Mouse (Mus musculus): ENCODE data around the gene Il4i1. TPM values are rescaled to one million over a fixed set of nuclear protein-coding genes. Genes with fewer than 3 reads are reported as not detected.

Gene Il4i1
- polyA plus RNA-seq (2015; fragmentation: Nextera tagmentation; extraction: Ambion mirVana) = 2.1 and 2.3 TPM in 2 replicates

DNA sequence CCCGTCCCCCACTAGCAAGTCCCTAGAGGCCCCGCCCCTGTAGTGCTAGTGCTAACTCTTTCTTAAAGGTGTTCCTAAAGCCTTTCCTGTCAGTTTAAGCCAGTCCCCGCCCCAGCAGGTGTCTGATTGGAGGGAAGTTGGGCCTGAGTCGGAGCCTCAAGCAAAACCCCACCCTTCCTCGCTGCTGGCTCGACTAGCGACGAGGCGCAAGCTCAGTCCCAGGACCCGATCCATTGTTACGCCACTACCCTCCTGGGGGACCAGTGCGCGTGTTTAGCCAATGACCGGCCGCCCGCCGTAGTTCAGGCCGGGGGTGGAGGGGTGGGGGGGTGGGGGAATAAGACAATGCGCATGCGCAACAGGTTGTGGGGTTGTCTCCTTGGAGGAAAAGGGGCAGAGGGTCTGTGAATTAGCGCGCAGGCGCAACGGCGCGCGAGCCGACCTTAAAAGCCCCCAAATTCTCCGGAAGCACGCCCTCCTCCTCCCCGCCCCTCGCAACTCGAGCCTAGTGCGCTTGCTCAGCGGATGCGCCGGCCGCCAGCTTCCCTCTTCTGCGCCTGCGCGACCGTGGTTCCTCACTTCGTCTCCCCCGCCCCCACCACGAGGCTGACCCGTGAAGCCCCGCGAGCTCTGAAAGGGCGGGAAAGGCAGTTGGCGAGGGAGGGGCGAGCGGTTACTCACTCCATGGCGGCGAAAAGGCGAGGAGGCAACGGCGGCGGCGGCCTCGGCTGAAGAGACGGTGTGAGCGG lies at the start of gene Il4i1, which contains the start of gene Nup62:
Gene Il4i1 (plus strand): TSS at position 667 of the 749 bp plus-strand sequence.
Gene Nup62 (plus strand): TSS at position 368 of the 749 bp plus-strand sequence.

DNA sequence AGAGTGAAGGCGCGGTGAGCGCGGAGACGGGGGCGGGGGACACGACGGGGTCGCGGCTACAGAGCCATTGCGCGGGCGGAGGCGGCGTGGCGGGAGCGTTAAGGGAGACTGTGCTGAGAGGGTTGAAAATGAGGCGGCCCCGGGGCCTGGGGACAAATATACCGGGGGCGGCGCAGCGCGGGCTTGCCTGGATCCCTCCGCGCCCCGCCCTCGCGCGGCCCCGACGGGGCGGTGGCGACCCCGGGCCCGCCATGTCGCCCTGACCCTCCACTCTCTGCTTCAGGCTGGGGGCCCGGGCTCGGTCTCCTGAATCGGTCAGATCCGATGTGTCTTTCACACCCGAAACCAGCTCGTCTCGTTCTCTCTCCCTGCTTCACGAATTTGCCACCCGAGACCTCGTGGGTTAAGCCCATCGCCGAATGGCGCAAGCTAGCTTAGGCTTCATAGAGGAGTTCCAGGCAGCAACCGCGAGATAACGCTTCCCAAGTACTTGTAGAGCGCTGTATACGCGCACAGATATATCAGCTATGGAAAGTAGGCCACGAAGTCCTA lies 359 bp downstream of the Il4i1 start, which contains the start of gene Atf5:
Gene Atf5 (minus strand): TSS at position 189 of the 552 bp plus-strand sequence.

DNA sequence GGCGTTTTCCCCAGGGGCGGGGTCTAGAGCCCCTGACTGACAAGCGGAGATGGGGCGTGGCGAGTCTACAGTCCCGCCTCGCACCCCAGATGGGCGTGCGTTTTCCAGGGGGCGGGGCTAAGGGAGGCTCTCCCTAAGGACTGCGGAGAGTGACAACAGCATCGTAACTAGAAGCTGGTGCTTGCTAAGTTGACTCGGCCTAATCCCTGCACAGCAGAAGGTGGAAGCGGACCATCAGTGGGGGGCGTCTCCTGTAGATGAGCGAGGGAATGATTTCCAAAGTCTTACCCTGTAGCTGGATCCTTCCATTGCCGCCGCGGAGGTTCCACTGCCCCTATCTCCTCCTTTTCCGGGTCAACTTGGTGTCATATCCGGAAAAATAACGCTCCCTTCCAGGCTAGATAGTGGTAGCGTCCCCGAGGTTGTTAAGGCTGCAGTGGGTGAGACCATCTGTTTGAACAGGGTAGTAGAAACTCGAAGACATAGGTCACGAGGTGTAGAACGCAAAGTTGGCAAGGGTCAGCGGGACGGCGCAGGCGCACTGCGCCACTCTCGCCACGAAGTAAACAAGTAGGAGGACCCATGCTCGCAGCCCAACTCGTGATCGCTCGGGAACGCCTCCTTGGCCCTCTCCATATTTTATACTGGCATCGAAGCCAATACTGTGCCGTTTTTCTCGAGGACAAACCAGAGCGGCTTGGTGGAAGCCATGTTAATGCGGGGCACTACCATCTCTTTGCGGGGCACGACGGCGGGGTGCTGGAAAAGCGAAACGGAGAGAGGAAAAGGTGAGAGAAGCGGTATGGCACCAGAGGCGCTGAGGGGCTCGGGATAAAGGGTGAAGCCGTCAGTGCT lies 32.6 kb downstream of the Il4i1 start, which contains the start of the genes Akt1s1 and Tbc1d17:
Gene Akt1s1 (plus strand): TSS at position 431 of the 855 bp plus-strand sequence.
Gene Tbc1d17 (minus strand): TSS at position 519 of the 855 bp plus-strand sequence.

DNA sequence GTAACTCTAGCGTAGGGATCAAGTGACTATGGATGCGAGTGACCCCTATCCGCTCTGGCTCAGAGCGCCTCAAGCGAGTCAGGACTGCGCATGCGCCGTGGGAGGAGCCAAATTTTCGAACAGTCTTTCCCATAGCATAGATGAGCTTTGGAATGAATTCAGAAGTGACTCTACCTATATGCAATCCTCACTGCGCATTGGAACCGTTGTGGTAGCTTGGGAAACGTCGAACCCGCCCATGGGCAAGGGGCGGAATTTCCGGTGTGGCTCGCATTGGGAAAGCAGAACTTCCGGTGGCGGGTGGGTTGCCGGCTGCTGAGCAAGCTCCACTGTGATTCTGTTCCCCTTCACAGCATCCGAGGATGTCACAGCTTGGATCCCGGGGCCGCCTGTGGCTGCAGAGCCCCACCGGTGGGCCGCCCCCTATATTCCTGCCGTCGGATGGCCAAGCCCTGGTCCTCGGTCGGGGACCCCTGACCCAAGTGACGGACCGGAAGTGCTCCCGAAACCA lies 40.9 kb downstream of the Il4i1 start, which contains the start of gene Pnkp:
Gene Pnkp (plus strand): TSS at position 98 of the 511 bp plus-strand sequence.

DNA sequence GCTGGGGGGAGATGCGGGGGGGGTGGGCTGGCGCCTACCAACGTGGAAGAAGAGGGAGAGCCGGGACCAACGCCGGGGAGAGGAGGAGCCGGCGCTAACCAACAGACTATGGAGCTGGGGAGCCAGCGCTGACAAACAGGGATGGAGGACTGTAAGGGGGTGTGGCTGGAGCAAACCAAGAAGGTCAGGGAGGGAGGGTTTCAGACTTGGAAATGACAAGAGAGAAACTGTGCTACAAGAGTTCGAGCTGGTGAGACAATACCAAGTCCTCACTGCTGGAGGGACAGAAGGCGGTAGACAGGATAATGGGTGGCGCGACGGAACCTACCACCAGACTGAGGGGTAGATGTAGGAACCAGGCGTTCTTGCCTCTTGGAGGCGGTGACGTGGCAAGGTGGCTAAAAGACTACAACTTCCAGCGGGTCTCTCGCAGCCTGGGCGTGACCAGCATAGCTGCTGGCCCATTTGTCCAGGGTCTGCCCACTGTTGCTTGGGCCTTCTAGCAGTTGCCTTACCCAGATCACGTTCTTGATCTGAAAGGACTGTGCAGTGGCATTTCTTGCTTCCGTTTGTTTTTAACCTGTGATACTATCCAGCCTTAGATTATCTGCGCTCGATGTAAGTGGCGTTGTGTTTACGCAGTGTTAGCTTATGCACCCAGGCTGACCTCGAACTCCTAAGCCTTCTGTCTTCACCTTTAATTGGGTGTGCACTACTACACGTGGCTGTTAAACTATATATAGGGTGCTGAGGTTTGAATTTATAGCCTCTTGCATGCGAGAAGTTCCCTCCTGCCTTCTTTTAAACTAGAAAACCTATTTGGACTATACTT lies 53.7 kb downstream of the Il4i1 start, which contains the start of gene Ptov1:
Gene Ptov1 (minus strand): TSS at position 92 of the 832 bp plus-strand sequence.

MicroRNA genes within 50 kb of the gene (microRNA counts, 519-probe panel; counts per million panel counts)
- microRNA mmu-miR-707 = 88.3 counts per million

Other genes with a start within 250 kb of the Il4i1 start
- 28.7 and 38.9 TPM in 2 replicates for gene Napsa, start 244.0 kb upstream of the Il4i1 start, polyA plus RNA-seq (2015; fragmentation: Nextera tagmentation; extraction: Ambion mirVana)
- 0.05 and 0.07 TPM in 2 replicates for gene Kcnc3, start 225.7 kb upstream of the Il4i1 start, polyA plus RNA-seq (2015; fragmentation: Nextera tagmentation; extraction: Ambion mirVana)
- not detected in 2 replicates for gene Myh14, start 145.5 kb upstream of the Il4i1 start, polyA plus RNA-seq (2015; fragmentation: Nextera tagmentation; extraction: Ambion mirVana)
- not detected in 2 replicates for gene Izumo2, start 107.6 kb upstream of the Il4i1 start, polyA plus RNA-seq (2015; fragmentation: Nextera tagmentation; extraction: Ambion mirVana)
- gene Vrk3, start 68.0 kb upstream of the Il4i1 start, polyA plus RNA-seq (2015; fragmentation: Nextera tagmentation; extraction: Ambion mirVana) = 29.3 and 31.6 TPM in 2 replicates
- gene Zfp473, start 65.3 kb upstream of the Il4i1 start, polyA plus RNA-seq (2015; fragmentation: Nextera tagmentation; extraction: Ambion mirVana) = 0.34 and 0.58 TPM in 2 replicates
- 54.6 and 55.9 TPM in 2 replicates for gene Nup62, start 299 bp upstream of the Il4i1 start, polyA plus RNA-seq (2015; fragmentation: Nextera tagmentation; extraction: Ambion mirVana)
- gene Atf5, start 271 bp downstream of the Il4i1 start, polyA plus RNA-seq (2015; fragmentation: Nextera tagmentation; extraction: Ambion mirVana) = 2.1 and 2.6 TPM in 2 replicates
- gene Akt1s1, start 32.6 kb downstream of the Il4i1 start, polyA plus RNA-seq (2015; fragmentation: Nextera tagmentation; extraction: Ambion mirVana) = 30.3 and 34.1 TPM in 2 replicates
- 34.9 and 39.2 TPM in 2 replicates for gene Tbc1d17, start 32.7 kb downstream of the Il4i1 start, polyA plus RNA-seq (2015; fragmentation: Nextera tagmentation; extraction: Ambion mirVana)
- gene Pnkp, start 40.8 kb downstream of the Il4i1 start, polyA plus RNA-seq (2015; fragmentation: Nextera tagmentation; extraction: Ambion mirVana) = 44.6 and 51.7 TPM in 2 replicates
- gene Ptov1, start 53.4 kb downstream of the Il4i1 start, polyA plus RNA-seq (2015; fragmentation: Nextera tagmentation; extraction: Ambion mirVana) = 75.8 and 108 TPM in 2 replicates
- 39.9 and 44.7 TPM in 2 replicates for gene Med25, start 76.3 kb downstream of the Il4i1 start, polyA plus RNA-seq (2015; fragmentation: Nextera tagmentation; extraction: Ambion mirVana)
- 6.4 and 7.7 TPM in 2 replicates for gene Fuz, start 79.7 kb downstream of the Il4i1 start, polyA plus RNA-seq (2015; fragmentation: Nextera tagmentation; extraction: Ambion mirVana)
- 54.9 and 61.8 TPM in 2 replicates for gene Ap2a1, start 113.1 kb downstream of the Il4i1 start, polyA plus RNA-seq (2015; fragmentation: Nextera tagmentation; extraction: Ambion mirVana)
- 0.17 TPM in 1 of 2 replicates, not detected in the other for gene Tsks, start 126.8 kb downstream of the Il4i1 start, polyA plus RNA-seq (2015; fragmentation: Nextera tagmentation; extraction: Ambion mirVana)
- 3.7 and 4.5 TPM in 2 replicates for gene Cpt1c, start 158.5 kb downstream of the Il4i1 start, polyA plus RNA-seq (2015; fragmentation: Nextera tagmentation; extraction: Ambion mirVana)
- 215 and 217 TPM in 2 replicates for gene Prmt1, start 170.2 kb downstream of the Il4i1 start, polyA plus RNA-seq (2015; fragmentation: Nextera tagmentation; extraction: Ambion mirVana)
- gene Irf3, start 181.3 kb downstream of the Il4i1 start, polyA plus RNA-seq (2015; fragmentation: Nextera tagmentation; extraction: Ambion mirVana) = 54.1 and 62.3 TPM in 2 replicates
- gene Bcl2l12, start 182.3 kb downstream of the Il4i1 start, polyA plus RNA-seq (2015; fragmentation: Nextera tagmentation; extraction: Ambion mirVana) = 28.5 and 32.0 TPM in 2 replicates
- 15.0 and 17.0 TPM in 2 replicates for gene Scaf1, start 200.0 kb downstream of the Il4i1 start, polyA plus RNA-seq (2015; fragmentation: Nextera tagmentation; extraction: Ambion mirVana)
- gene Rras, start 201.6 kb downstream of the Il4i1 start, polyA plus RNA-seq (2015; fragmentation: Nextera tagmentation; extraction: Ambion mirVana) = 25.6 and 26.0 TPM in 2 replicates
- 3.9 and 5.0 TPM in 2 replicates for gene Prr12, start 236.5 kb downstream of the Il4i1 start, polyA plus RNA-seq (2015; fragmentation: Nextera tagmentation; extraction: Ambion mirVana)
- 37.2 and 45.0 TPM in 2 replicates for gene Nosip, start 246.0 kb downstream of the Il4i1 start, polyA plus RNA-seq (2015; fragmentation: Nextera tagmentation; extraction: Ambion mirVana)
- 10.0 and 12.4 TPM in 2 replicates for gene Prrg2, start 246.3 kb downstream of the Il4i1 start, polyA plus RNA-seq (2015; fragmentation: Nextera tagmentation; extraction: Ambion mirVana)

Data from spleen, postnatal 0 days (tissue).